In the genomic region with DNA sequence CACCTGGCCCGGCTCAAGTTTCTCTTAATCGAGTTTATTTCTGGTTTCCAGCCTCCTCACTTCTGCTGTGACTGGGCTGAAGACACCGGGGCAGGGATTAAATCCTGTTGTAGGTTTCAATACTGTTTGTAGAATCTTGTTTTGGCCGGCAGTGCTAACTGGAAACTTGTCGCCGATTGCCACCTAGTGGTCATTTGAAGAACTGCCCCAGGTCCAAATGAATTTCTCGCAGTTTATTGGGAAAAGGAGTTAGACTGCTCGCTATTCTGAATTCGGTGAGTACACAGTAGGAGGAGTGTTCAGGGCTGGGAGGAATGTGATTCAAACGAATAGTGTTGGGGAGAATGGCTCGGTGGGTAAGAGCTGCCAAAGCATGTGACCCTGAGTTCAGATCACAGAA, we compare ENCODE assay signal across 8 mouse cellular contexts. TPM values are rescaled to one million over a fixed set of nuclear protein-coding genes. Genes with fewer than 3 reads are reported as not detected.
A peak's percentile ranks its signal among the peaks of the same experiment; 100 is the strongest.
DNase-seq lines count a peak whose midpoint lies in the region; ATAC-seq and TF ChIP-seq lines count a peak whose summit lies in the region.

No protein-coding gene starts in this region.

- no peak overlapping the region for H3K4me3 ChIP-seq in heart, embryonic 12.5 days
- H3K4me3 ChIP-seq in kidney, adult 2 months (ENCODE audit: insufficient read depth, low read depth, low read length): no peak overlapping the region
- no peak overlapping the region for H3K4me3 ChIP-seq in limb, embryonic 10.5 days
- no peak overlapping the region for H3K4me3 ChIP-seq in midbrain, embryonic 14.5 days (replicated peaks; ENCODE audit: low read depth, low read length)
- no peak overlapping the region for H3K4me3 ChIP-seq in spleen, adult 2 months (ENCODE audit: extremely low read depth, insufficient read depth, insufficient read length)

- H3K27ac ChIP-seq in heart, embryonic 12.5 days (ENCODE audit: poor library complexity, severe bottlenecking): no peak overlapping the region
- no peak overlapping the region for H3K27ac ChIP-seq in kidney, adult 2 months (ENCODE audit: insufficient read depth, low read depth, low read length)
- H3K27ac ChIP-seq in limb, embryonic 10.5 days: no peak overlapping the region
- H3K27ac ChIP-seq in midbrain, embryonic 14.5 days (replicated peaks; ENCODE audit: low read depth, low read length): no peak overlapping the region
- H3K27ac ChIP-seq in spleen, adult 2 months (ENCODE audit: insufficient read depth, low read length): no peak overlapping the region

- WGBS in heart, embryonic 12.5 days: 3% methylated on average over 11 of the region's 11 CpGs
- 1% methylated on average over 11 of the region's 11 CpGs for WGBS in kidney, adult 2 months
- 5% methylated on average over 11 of the region's 11 CpGs for WGBS in limb, embryonic 10.5 days
- WGBS in midbrain, embryonic 14.5 days: 5% methylated on average over 11 of the region's 11 CpGs
- WGBS in spleen, adult 2 months: 2% methylated on average over 11 of the region's 11 CpGs

- ATAC-seq in heart, embryonic 12.5 days (ENCODE audit: insufficient number of reproducible peaks, low FRiP score): no peak
- no peak for ATAC-seq in midbrain, embryonic 14.5 days (ENCODE audit: low FRiP score, low TSS enrichment)

- H3K27me3 ChIP-seq in heart, embryonic 12.5 days (replicated peaks): no peaks in the 10 kb centered on the region
- H3K27me3 ChIP-seq in kidney, adult 2 months (replicated peaks; ENCODE audit: control insufficient read depth, insufficient read depth, low read length): no peaks in the 10 kb centered on the region
- H3K27me3 ChIP-seq in limb, embryonic 10.5 days (ENCODE audit: low read depth, poor library complexity, severe bottlenecking): no peaks in the 10 kb centered on the region
- no peaks in the 10 kb centered on the region for H3K27me3 ChIP-seq in midbrain, embryonic 14.5 days (ENCODE audit: control insufficient read depth, insufficient read depth, low read length)
- no peaks in the 10 kb centered on the region for H3K27me3 ChIP-seq in spleen, adult 2 months (ENCODE audit: control insufficient read depth, insufficient read depth, low read length)

- H3K4me2 ChIP-seq in heart, embryonic 12.5 days: no peak overlapping the region
- no peak overlapping the region for H3K4me2 ChIP-seq in midbrain, embryonic 14.5 days (ENCODE audit: low read length)

- no peaks in the 10 kb centered on the region for H3K36me3 ChIP-seq in heart, embryonic 12.5 days
- no peaks in the 10 kb centered on the region for H3K36me3 ChIP-seq in kidney, adult 2 months (ENCODE audit: control insufficient read depth, insufficient read depth, low read length)
- H3K36me3 ChIP-seq in limb, embryonic 10.5 days: no peaks in the 10 kb centered on the region
- no peaks in the 10 kb centered on the region for H3K36me3 ChIP-seq in midbrain, embryonic 14.5 days (ENCODE audit: control insufficient read depth, insufficient read depth, low read length)
- H3K36me3 ChIP-seq in spleen, adult 2 months (ENCODE audit: control insufficient read depth, insufficient read depth, low read length): no peaks in the 10 kb centered on the region

- H3K9me3 ChIP-seq in heart, embryonic 12.5 days (replicated peaks): no peaks in the 10 kb centered on the region
- H3K9me3 ChIP-seq in limb, embryonic 10.5 days (replicated peaks): no peaks in the 10 kb centered on the region
- H3K9me3 ChIP-seq in midbrain, embryonic 14.5 days (ENCODE audit: control insufficient read depth, low read length): no peaks in the 10 kb centered on the region

- H3K9ac ChIP-seq in heart, embryonic 12.5 days: no peak overlapping the region
- no peak overlapping the region for H3K9ac ChIP-seq in midbrain, embryonic 14.5 days (replicated peaks; ENCODE audit: low read length)

- peak; percentile 82 for TF ChIP-seq CTCF in kidney, adult 2 months (conservative IDR thresholded peaks at IDR 0.05; ENCODE audit: insufficient read depth, insufficient read length, low read depth, low read length)
- TF ChIP-seq CTCF in spleen, adult 2 months (IDR thresholded peaks at IDR 0.05; ENCODE audit: extremely low read depth, insufficient read depth, insufficient read length, insufficient replicate concordance): peak; percentile 78; the same call in 1 of the 2 replicates

- H3K4me1 ChIP-seq in heart, embryonic 12.5 days (replicated peaks): no peaks in the 10 kb centered on the region
- peaks cover 4% of the 10 kb centered on the region; the same call in 1 of the 2 replicates for H3K4me1 ChIP-seq in kidney, adult 2 months (ENCODE audit: control insufficient read depth, insufficient read depth, low read length)
- H3K4me1 ChIP-seq in limb, embryonic 10.5 days: peaks cover 10% of the 10 kb centered on the region; the same call in 1 of the 2 replicates
- no peaks in the 10 kb centered on the region for H3K4me1 ChIP-seq in midbrain, embryonic 14.5 days (ENCODE audit: control insufficient read depth, insufficient read depth, low read length)
- H3K4me1 ChIP-seq in spleen, adult 2 months (ENCODE audit: control insufficient read depth, insufficient read depth, insufficient read length): peaks cover 7% of the 10 kb centered on the region; the same call in 1 of the 2 replicates

- DNase-seq in heart, adult 11 months: peak; percentile 93
- DNase-seq in cerebellum, postnatal 25 days: peak; percentile 86 to 87
- DNase-seq in gastrocnemius, adult 18-20 months (ENCODE audit: low spot score): peak; percentile 83
- DNase-seq in kidney, adult 2 months: peak; percentile 86
- peak; percentile 83 for DNase-seq in limb, embryonic 10.5 days (ENCODE audit: low spot score)
- DNase-seq in midbrain, embryonic 14.5 days: peak; percentile 92
- DNase-seq in spleen, adult 2 months (ENCODE audit: low read depth in 1 of 2, low spot score in 2 of 2): peak in 1 of 2 experiments; percentile 68

- no peak for TF ChIP-seq POLR2A in kidney, adult 2 months (IDR thresholded peaks at IDR 0.05; ENCODE audit: low read depth, low read length)
- no peak for TF ChIP-seq POLR2A in spleen, adult 2 months (IDR thresholded peaks at IDR 0.05; ENCODE audit: low read depth, low read length)

RNA-seq across cellular contexts. Expression of a gene that starts 23.9 kb away (rescaled TPM):
- 25.1 and 27.0 TPM in 2 replicates for polyA plus RNA-seq in heart, embryonic 12.5 days (2016; fragmentation: Nextera tagmentation; extraction: Ambion mirVana)
- 10 to 100 TPM; 18.8 to 25.4 TPM for total RNA-seq in gastrocnemius, adult 18-20 months (2021)
- 16.0 and 18.8 TPM in 2 replicates for polyA plus RNA-seq in kidney, adult 2 months (2012; rRNA removed)
- 27.4 and 31.0 TPM in 2 replicates for polyA plus RNA-seq in limb, embryonic 10.5 days (2016; fragmentation: Nextera tagmentation; extraction: Ambion mirVana)
- polyA plus RNA-seq in midbrain, embryonic 14.5 days (2014; fragmentation: Nextera tagmentation; extraction: Ambion mirVana): 10.1 and 10.3 TPM in 2 replicates
- 56.6 and 90.2 TPM in 2 replicates for polyA plus RNA-seq in spleen, adult 2 months (2012; rRNA removed)

RNA-seq across cellular contexts. Expression of a gene that starts 35.0 kb away (rescaled TPM):
- polyA plus RNA-seq in heart, embryonic 12.5 days (2016; fragmentation: Nextera tagmentation; extraction: Ambion mirVana): not detected in 2 replicates
- not detected for total RNA-seq in gastrocnemius, adult 18-20 months (2021)
- not detected in 2 replicates for polyA plus RNA-seq in kidney, adult 2 months (2012; rRNA removed)
- polyA plus RNA-seq in limb, embryonic 10.5 days (2016; fragmentation: Nextera tagmentation; extraction: Ambion mirVana): not detected in 2 replicates
- not detected in 2 replicates for polyA plus RNA-seq in midbrain, embryonic 14.5 days (2014; fragmentation: Nextera tagmentation; extraction: Ambion mirVana)
- not detected in 2 replicates for polyA plus RNA-seq in spleen, adult 2 months (2012; rRNA removed)

RNA-seq across cellular contexts. Expression of a gene that starts 35.1 kb away (rescaled TPM):
- polyA plus RNA-seq in heart, embryonic 12.5 days (2016; fragmentation: Nextera tagmentation; extraction: Ambion mirVana): 13.8 and 14.9 TPM in 2 replicates
- total RNA-seq in gastrocnemius, adult 18-20 months (2021): 10 to 100 TPM in 1 of 2 experiments, 1 to 10 TPM in 1; 9.2 to 10.7 TPM
- polyA plus RNA-seq in kidney, adult 2 months (2012; rRNA removed): 30.0 and 34.5 TPM in 2 replicates
- 20.9 and 22.4 TPM in 2 replicates for polyA plus RNA-seq in limb, embryonic 10.5 days (2016; fragmentation: Nextera tagmentation; extraction: Ambion mirVana)
- polyA plus RNA-seq in midbrain, embryonic 14.5 days (2014; fragmentation: Nextera tagmentation; extraction: Ambion mirVana): 25.8 and 27.7 TPM in 2 replicates
- polyA plus RNA-seq in spleen, adult 2 months (2012; rRNA removed): 15.5 and 17.7 TPM in 2 replicates

RNA-seq across cellular contexts. Expression of a gene that starts 37.8 kb away (rescaled TPM):
- polyA plus RNA-seq in heart, embryonic 12.5 days (2016; fragmentation: Nextera tagmentation; extraction: Ambion mirVana): 0.80 and 1.0 TPM in 2 replicates
- not detected for total RNA-seq in gastrocnemius, adult 18-20 months (2021)
- polyA plus RNA-seq in kidney, adult 2 months (2012; rRNA removed): 1.3 and 1.7 TPM in 2 replicates
- polyA plus RNA-seq in limb, embryonic 10.5 days (2016; fragmentation: Nextera tagmentation; extraction: Ambion mirVana): 0.90 and 0.97 TPM in 2 replicates
- polyA plus RNA-seq in midbrain, embryonic 14.5 days (2014; fragmentation: Nextera tagmentation; extraction: Ambion mirVana): 0.43 and 0.49 TPM in 2 replicates
- not detected in 2 replicates for polyA plus RNA-seq in spleen, adult 2 months (2012; rRNA removed)
